Mouse (Mus musculus): ENCODE measurements around the gene BC037034.
A peak's percentile ranks its signal among the peaks of the same experiment; 100 is the strongest.

The BC037034 gene

DNA sequence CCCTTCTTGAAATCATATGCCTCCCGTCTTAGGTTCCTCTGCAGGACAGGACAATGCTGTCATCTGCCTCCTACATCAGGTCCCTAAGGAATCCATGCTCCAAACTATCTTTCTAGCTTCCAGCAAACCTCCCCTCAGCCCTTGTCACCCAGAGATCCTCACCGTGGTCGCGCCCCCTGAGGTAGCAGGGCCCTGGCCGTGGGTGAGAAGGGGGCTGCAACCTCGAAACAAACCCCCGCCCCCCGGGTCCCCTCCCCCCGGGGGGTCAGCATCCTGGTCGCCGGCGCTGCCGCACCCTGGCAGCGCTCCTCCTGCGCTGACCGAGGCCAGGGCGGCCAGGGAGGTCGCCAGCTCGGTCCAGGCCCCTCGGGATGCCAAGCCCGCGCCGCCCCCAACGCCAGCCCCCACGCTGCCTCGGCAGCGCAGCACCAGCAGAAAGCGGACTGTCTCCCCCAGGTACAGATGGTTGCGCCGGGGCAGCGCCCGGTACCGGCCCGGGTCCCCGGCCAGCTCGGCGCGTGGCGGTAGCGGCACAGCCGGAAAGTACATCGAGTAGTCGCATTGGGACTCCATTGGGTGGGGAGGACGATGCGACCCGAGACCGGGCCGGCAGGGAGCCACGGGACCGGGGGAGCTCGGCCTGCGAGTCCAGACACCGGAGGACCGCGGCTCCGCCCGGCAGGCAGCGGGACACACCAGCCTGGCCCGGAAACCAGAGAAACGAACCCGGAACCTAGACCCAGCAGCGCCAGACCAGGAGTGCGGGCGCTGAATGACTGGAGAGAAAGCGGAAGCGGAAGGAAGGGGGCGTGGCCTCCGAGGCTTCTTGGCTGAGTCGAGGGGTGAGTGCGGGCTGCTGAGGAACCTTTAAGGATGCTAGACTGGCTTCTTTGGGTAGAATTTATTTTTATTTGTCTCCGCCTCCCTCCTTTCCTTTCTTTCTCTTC, at the start of gene BC037034:
BC037034 (minus strand) TSS at position 774 of the 947 bp plus-strand sequence.
- DNase-seq: peak; percentile 93

DNA sequence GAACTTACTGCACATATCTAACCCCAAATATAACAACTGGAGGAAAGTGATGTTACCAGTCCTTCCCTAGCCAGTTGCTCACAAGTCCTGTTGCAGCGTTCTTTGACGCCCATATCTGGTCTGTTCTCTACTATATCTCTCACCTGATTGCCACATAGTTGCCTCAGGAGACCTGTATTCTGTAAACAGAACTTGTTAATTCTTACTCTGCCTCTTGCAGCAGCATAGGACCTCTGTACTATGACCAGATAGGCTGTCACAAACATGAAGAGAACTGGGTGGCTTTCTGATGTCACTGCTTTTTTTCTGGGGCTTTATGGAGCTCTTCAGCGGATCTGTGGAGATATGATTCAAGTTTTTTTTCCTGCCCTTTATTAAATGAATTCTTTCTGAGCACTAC, 49.0 kb upstream of the BC037034 start:
- no peak for DNase-seq

DNA sequence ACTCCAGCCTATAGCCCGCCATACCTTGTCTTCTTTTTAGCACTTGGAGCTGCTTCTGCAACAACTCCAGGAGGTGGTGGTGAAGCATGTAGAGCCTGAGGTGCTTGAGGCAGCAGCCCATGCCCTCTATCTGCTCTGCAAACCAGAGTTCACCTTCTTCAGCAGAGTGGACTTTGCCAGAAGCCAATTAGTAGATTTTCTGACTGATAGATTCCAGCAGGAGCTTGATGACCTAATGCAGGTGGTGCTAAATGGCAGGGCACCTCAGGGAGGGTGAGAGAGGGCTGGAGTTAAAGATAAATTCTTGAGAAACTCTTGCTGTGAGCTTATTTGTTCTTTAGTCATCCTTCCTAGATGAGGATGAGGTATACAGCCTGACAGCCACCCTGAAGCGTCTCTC, 35.8 kb upstream of the BC037034 start:
- DNase-seq: no peak

DNA sequence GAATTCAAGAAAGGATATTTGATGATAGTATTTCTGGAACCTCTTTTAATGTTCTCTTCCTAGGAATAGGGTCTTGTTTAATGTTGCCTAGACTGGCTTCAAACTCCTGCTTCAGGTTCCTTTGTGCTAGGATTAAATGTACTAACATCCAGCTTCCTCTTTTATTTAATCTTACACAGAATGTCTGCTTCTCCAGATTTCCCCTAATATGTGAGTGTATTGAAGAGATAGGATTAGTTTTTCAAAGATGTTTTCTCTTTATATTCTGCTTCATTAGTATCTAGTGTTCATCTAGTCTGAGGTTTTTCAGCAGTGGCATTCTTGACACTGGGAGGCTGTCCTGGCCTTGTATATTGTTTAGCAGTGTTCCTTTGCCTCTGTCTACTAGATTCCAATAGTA, 30.3 kb upstream of the BC037034 start:
- DNase-seq: no peak

DNA sequence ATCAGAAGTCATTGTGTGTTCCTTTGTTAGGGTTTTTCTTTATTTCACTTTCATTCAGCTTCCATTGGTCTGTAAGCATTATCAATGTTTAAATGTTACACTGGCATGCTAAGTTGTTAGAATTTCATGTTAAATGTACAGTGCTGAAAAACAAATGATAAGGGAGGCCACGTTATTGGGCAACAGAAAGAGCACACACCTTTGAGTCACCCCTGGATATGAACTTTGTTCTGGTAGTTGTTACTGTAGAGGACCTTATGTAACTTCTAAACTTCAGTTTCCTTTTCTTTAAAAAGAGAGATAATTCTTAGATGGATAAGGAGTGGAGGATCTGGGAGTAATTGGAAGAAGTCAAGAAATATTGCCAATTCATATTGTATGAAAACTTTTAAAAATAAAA, 27.8 kb upstream of the BC037034 start:
- DNase-seq: no peak

DNA sequence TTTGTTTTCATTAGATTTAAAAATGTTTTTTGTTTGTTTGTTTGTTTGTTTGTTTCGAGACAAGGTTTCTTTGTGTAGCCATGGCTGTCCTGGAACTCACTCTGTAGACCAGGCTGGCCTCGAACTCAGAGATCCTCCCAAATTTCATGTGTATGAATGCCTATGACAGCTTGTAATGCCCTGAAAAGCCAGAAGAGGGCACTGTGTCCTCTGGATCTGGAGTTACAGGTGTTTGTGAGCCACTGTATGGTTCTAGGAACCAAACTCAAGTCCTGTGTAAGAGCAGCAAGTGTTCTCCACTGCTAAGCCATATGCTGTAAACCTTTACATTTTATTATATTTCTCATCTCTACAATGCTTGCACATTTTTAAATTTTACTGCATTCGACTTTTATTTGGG, 24.0 kb upstream of the BC037034 start:
- DNase-seq: no peak

DNA sequence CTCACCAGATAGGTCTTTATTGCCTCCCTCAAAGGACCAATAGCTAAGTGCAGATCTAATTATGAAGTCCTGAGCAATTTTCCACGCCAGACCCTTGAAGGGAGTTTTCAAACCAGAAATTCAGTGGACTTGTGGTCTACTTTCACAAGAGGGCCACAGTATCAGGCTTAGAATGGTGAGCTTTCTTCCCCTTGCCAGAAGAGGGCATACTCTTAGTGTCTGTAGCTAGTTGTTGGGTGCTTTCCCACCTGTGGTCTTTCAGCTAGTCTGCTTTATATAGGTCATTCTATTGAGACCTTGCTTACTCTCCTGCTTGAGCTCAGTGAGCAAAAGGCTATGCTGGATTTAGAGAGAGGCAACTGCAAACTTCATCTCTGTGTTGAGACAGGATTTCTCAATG, 19.7 kb upstream of the BC037034 start:
- no peak for DNase-seq

DNA sequence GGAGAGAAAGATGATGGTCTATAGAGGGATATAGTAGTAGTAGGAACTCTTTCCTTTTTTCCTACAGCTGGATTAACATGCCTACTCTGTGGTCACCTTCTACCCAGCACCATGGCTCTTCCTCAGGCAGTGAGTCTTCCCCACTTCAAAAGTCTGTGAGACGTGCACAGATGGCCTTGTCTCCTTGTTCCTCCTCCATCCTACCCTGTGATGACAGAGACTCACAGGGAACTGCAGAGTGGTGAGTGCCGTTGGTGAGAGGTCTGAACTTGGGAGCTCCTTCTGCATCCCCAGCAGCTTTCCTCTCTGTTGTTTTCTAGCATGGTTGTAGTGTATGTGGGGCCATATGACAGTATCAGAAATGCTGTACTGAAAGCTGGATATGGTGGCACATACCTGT, 18.0 kb upstream of the BC037034 start:
- DNase-seq: no peak

DNA sequence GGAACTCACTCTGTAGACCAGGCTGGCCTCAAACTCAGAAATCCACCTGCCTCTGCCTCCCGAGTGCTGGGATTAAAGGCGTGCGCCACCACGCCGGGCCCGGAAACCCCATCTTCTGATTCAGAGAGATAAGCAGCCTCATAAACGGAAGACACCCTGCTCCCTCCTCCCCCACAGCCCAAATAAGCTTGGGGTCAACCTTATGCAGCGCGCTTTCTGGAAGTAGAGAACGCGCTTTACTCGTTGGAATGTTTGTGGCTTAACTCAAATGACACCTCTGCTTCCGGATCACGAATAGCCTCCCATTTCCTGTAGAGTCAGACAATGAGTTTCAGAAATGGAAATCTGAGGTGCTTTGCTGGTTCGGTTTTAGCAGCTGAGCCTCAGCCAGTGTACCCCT, 17.0 kb upstream of the BC037034 start:
- DNase-seq: no peak

DNA sequence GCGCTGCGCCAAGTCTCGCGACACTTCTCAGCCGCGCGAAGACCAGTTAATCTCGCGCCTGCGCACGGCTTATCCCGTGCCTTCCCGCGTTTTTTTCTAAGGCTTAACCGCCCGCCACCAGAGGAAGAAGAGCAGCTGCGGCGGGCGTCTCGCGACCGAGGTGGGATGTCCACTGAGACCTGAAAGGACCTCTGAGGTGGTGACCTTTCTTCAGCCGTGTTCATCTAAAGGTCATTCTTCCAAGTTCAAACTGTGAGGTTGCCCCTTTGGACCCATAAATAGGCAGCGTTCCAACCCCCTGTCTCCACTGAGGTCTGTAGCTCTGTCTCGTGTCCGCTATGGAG, 16.6 kb upstream of the BC037034 start:
- no peak for DNase-seq

DNA sequence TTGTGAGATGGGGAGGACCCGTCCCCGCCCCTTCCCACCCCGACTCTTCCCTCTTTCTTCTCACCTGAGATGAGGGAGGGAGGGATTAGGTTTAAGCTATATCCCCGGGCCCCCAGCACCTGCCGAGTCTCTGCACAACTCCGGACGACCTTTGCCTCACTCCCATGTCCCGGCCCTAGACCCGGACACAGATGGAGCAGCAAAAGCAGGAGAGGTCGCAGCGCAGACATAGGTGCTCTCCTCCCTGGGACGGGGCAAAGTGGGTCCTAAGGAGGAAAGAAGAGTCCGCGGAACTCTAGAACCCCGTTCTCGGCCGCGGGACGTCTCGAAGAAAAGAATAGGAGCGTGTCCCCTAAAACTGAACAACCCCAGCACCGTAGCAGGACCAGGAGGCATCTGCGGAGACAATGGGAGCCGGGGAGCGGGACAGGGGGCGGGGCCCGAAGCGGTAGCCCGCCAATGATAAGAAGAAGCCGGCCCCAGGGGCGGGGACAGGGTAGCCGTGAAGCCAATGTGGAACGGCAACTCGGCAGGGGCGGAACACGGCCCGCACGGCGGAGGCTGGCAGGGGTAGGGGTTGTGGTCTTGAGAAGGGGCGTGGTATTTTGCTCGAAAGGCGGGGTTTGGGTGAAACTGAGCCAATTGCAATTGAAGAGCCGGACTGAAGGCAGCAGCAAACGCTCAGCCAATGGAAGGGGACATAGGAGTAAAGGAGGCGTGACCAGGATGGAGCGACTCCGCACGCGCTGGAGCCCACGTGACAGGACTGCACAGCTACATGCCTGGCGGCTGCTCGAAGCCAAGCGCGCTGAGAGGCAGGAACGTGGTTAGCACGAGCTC, 16.0 kb upstream of the BC037034 start, which contains the start of the genes Gm43720, Gpc2 and Stag3:
Gm43720 (minus strand) TSS at position 374 of the 840 bp plus-strand sequence.
Gpc2 (minus strand) TSS at position 421 of the 840 bp plus-strand sequence.
Stag3 (plus strand) TSS at position 656 of the 840 bp plus-strand sequence.
- peak; percentile 91 for DNase-seq

DNA sequence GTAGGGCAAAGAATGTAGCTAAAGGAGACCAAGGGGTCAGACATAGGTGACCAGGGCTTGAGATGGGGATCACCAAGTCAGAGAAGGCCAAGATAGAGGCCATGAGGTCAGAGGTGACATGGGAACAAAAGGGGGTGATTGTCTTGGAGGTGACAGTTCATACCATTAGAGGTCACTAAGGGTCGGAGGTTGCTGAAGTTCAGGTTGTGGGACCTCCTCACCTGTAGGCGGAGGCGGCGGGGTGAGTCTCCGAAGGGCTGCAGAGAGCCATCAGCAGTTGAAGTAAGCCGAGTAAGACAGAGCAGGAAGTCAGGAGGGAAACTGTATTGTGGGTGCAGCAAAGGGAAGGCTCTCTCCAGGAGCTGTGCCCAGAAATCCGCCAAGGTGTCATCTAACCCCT, 14.2 kb upstream of the BC037034 start:
- DNase-seq: no peak

DNA sequence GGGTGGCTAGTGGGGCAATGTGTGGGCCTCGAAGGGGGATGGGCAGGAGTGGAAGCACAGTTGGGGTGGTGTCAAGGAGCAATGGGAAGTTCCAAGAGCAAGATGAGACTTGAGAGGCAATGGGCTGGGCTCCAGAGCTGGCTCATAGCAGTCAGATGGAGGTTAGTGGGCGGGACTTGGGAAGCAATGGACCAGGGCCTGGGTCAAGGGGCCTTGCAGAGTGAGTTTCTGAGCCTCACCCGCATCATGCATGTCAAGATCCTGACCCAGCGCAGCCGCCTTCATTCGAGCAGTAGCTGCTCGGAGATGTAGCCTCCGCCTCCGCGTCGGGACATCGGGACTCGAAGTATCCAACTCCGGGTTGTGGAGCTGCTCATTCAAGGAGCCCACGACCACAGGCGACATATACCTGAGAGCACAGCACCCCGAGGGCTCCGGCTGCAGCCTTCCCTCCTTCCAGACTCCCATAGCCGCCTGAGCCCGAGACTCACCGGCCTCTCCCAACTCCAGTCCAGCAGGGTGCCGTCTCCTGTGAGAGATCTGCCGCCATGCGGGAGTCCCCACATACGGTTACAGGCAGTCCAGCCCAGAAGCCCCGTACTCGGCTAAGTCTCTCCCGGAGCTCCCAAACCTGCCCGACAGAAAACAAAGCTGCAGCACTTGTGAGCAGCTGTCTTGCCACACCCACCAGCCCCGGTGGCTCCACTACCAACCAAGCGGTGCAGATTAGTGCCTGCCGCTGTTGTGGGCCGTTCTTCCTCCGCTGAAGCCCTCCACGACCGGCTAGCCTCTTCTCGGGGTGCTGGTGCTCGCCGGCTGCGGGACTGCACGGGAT, 11.6 kb upstream of the BC037034 start:
- DNase-seq: no peak

DNA sequence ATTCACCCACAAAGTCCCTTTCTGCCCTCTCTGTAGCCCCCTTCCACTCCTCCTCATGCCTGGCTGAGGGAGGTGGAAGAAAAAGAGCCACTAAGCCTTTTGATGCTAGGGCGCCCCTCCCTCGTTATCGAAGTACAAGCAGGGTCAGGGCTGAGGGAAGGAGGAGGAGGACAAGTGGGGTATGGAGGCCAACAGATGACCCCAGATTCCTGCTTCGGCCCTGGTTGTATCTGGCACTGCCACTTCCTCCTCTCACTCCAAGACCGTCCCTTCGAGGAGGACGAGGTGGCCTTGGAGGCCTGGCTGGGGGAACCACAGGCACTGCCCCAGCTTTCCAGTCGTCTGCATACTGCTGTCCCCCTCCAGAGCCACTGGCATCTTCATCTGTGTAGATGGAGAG, 10.4 kb upstream of the BC037034 start:
- no peak for DNase-seq

DNA sequence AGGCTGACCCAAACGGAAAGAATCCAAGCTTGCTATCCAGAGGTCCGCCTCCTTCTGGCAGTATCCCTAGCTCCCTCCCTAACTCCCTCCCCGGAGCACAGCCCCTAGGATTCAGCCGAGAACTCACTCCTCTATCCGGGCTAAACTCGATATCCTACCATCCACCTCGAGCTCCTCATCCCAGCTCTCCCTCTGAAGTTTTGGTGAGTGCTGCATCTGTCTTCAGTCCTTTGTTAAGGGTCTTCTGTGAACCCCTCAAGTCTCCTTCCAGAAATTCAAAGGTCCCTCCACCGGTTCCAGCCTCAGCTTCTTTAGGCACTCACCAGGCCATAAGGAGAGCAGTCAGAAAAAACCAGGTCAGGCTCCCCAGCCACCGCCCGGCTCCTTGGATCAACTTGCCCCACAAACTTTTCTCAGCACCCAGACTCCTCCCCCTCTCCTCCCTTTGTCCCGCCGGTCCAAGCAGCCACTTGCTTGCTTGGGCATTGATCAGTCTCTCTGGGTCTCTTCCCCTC, 8.6 kb upstream of the BC037034 start, which contains the start of gene Gal3st4:
Gal3st4 (minus strand) TSS at position 432 of the 515 bp plus-strand sequence.
- no peak for DNase-seq

DNA sequence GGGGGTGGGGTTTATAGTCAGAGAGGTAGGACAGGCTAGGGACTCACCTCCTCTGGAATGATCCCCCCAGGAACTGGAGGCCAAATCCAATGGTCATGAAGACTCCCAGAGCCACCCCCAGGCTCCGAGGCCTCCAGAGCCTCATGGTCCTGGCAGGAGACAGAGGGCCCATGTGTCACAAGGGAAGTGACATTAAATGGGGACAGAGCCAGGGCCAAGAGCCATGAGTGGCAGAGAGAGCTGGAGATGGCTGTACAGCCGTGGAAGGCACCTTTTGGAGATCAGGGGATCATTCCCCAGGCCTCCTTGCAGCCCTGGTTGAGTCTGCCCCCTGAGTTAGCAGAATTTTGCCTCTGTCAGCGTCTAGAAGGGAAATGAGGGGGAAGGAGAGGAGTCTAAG, 7.4 kb upstream of the BC037034 start:
- DNase-seq: no peak

DNA sequence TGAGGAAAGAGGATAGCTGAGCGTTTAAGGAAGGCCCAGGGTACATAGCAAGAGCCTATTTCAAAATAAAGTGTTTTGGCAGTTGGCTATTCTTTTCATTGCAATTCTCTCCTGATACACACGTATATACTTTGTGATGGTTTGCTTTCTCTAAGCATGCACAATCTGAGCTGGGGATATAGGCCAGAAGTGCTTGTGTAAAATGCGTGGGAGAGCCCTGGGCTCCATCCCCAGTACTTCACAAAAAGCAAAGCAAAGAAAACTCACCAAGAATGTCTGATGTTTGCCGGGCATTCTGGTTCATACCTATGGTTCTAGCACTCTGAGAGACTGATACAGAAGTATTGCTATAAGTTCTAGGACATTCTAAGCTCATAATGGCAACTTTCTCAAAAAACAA, 5.1 kb upstream of the BC037034 start:
- DNase-seq: no peak

DNA sequence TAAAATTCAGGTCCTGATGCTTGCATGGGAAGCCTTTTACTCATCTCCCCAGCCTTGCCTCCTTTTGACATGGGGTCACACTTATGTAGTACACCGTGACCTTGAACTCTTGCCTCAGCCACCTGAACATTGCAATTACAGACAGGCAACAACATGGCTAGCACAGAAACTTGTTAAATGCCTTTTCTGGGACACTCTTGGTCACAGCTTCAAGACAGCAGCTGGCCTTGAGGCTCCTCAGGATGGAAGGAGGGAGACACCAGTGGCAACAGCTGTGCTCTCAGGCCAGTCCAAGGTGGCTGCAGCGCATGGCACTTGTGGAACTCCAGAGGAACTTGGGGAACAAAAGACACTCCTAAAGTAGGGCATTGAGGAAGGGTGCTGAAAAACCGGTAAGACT, 3.3 kb upstream of the BC037034 start:
- no peak for DNase-seq

DNA sequence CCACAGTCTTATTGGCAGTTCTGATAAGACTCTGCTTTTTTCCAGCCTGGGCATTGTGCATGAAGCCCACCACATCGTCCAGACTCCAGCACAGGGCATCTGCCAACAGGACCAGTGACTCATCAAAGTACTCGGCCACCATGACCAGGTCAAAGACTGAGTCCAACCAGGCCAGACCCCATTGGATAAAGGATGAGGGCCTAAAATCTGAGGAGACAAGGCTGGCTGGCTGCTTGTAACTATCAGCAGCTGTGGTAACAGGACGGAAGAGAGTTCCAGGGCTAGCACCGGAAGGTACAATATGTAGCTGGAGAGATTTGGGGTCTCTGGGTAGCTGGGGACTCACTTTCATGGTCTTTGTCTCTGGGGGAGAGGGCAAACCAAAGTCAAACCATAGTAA, 1.9 kb upstream of the BC037034 start:
- no peak for DNase-seq

DNA sequence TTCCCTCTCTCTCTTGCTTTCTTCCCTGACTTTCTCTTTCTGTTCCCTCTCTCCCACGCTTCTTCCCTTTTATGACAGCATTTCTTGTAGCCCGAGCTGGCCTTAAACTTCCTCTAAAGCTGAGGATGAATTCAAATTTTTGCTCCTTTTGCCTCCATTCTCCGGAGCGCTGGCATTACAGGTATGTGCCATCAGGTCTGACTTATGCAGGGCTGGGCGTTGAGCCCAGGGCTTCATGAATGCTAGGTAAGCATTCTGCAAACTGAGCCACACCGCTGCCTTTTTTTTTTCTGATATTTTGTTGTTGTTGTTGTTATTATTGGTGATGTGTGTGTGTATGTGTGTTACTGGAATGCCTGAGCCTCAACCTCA, 360 bp upstream of the BC037034 start:
- DNase-seq: no peak

DNA sequence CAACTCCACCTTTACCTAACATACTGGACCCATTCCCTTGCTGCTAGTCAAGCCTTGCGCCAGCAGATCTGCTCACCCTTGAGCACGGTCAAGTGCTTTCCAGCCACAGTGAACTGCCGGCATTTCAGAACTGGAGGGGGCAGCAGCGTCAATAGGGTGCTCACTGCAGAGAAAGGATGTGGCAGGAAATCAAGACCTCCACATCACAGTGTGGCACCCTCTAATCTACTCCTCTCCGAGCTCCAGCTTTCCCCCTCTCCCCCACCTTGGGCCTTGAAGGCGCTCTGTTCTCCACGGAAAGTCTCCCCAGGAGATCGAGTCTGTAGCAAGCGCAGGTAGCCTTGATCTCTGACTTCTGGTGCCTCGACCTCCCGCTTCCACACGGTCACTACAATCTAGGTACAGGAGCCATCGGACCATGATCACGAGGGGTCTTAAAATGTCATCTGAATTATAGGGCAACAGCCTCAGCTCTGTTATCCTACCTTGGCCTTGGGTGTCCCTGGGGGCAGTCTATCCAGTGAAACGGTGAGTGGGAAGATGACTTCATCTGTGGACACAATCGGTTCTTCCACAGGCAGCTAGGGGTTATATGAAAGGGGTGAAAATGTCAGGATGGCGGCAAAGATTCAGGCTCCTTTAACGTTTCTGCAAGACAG, 1.1 kb downstream of the BC037034 start:
- DNase-seq: no peak

DNA sequence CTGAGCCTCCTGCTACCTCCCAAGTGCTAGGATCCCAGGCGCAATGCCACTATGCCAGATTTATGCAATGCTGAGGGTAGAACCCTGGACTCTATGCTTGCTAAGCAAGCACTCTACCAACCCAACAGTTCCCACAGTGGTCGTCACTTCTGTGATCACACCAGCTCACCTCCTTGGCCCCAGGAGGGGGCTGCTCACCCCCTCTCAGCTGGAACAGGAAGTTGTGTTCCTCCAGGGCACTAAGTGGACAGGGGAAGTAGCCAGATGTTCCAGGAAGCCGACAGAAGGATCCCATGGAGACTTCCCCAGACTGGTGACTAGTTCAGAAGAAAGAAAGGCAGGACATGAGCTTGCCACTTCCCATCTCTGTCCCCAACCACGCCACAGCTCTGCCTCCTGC, 1.8 kb downstream of the BC037034 start:
- DNase-seq: no peak
